Mouse (Mus musculus) urinary bladder, postnatal 25 days (tissue): Measurements from ENCODE around the gene Vmn2r81.
"Not testable (repeated sequence)": the region's sequence is repeated elsewhere in the genome, so short reads cannot be mapped to it uniquely, and the experiment has no call there.

Experiments used
- DNase-seq: peaks from one replicate; pipeline ENCODE4 v3.0.0; 2022; ENCODE audit warnings: low spot score

Vmn2r81 gene

DNA sequence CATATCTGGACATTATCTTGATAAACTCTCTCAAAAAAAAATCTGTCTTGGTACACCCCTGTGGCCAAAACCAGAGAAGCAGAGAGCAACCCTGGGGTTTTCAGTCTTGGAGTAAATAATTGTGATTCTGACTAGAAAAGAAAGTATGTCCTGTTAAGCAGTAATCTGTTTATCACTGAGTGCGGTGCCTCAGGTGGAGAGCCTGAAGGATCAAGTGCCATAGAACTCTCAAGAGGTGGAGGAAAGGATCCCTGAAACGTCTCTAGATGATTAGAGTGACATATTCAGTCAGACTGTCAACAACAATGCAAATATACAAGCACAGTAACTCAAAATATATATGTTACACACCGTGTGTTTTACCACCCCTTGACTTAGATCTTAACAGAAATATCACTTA is at the start of gene Vmn2r81:
Vmn2r81 (plus strand) TSS at position 301 of the 400 bp plus-strand sequence.
- not testable (repeated sequence) for DNase-seq

DNA sequence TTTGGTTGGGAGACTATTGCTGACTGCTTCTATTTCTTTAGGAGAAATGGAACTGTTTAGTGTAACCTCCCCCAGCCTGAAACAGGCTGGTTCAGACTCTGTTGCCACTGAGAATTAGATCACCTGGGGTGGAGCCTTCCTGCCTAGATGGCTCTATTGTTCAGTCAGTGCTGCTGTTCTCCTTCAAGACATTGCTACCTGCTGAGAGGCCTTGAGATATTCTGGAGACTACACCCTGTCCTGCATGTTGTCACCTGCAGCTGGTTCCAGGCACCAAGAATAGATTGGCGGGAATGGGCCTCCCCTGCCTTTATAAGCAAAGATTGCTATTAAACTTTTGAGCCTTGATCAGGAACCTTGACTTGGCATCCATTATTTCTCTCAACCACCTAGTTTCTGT is 47.5 kb upstream of the Vmn2r81 start:
- DNase-seq = not testable (repeated sequence)

DNA sequence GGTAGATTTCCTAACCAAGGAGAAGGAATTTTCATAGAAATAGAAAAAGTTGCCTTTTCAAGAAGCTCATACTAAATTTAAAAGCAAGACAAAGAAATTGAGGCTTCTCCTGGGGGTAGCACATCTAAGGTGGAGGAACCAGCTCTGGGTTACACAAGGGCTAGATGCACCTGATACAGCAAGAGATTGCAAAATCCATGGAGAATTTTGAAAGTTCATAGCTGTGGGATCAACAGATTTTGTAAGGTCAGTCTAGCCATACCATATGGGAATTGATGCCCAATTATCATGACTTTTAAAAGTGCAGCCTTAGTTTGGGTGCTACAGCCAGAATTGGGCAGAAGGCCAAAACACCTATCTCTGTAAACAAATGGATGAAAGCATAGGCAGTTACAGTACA is 27.1 kb upstream of the Vmn2r81 start:
- DNase-seq = no peak

DNA sequence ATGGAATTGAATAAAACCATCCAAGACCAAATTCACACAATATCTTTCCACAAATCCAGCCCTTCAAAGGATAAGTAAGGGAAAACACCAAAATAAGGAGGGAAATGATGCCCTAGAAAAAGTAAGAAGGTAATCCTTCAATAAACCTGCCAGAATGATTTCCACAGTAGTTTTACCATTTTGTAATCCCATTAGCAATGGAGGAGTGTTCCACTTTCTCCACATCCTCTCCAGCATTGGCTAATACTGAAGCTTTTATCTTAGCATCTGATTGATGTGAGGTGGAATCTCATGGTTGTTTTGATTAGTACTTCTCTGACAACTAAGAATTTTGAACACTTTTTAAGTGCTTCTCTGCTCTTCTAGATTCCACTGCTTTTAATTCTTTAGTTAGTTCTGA is 25.9 kb upstream of the Vmn2r81 start:
- DNase-seq = no peak

GRCm38 (mm10) chr10:79222214-79222613 is 25.3 kb upstream of the Vmn2r81 start:
- DNase-seq = no peak

- not testable (repeated sequence) for DNase-seq
Observed at GRCm38 (mm10) chr10:79322033-79322736, 74.7 kb downstream of the Vmn2r81 start.

DNA sequence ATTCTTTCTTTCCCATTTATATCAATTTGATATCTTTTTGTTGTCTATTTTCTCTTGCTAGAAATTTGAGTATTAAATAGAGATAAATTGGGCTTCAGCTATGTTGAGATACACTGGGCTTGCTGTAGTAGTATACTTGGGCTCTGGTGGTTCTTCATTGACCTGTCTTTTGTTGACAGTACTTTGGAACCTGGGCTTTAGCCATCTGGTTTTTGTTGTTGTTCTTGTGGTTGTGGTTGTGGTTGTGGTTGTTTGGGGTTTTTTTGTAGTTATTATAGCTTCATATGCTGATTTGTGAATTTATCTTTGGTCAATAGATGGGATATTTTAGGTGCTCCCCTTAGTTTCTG is 75.2 kb downstream of the Vmn2r81 start:
- DNase-seq = no peak
